Mouse (Mus musculus): Measurements from ENCODE around the gene Fbxl8. TPM values are rescaled to one million over a fixed set of nuclear protein-coding genes. Genes with fewer than 3 reads are reported as not detected.
"Not testable (repeated sequence)": the region's sequence is repeated elsewhere in the genome, so short reads cannot be mapped to it uniquely, and the experiment has no call there.

Gene Fbxl8
- total RNA-seq (2022), result 1 to 10 TPM in 2 of 4 experiments, under 1 TPM in 2; 0.36 to 1.3 (median 0.94) TPM

DNA sequence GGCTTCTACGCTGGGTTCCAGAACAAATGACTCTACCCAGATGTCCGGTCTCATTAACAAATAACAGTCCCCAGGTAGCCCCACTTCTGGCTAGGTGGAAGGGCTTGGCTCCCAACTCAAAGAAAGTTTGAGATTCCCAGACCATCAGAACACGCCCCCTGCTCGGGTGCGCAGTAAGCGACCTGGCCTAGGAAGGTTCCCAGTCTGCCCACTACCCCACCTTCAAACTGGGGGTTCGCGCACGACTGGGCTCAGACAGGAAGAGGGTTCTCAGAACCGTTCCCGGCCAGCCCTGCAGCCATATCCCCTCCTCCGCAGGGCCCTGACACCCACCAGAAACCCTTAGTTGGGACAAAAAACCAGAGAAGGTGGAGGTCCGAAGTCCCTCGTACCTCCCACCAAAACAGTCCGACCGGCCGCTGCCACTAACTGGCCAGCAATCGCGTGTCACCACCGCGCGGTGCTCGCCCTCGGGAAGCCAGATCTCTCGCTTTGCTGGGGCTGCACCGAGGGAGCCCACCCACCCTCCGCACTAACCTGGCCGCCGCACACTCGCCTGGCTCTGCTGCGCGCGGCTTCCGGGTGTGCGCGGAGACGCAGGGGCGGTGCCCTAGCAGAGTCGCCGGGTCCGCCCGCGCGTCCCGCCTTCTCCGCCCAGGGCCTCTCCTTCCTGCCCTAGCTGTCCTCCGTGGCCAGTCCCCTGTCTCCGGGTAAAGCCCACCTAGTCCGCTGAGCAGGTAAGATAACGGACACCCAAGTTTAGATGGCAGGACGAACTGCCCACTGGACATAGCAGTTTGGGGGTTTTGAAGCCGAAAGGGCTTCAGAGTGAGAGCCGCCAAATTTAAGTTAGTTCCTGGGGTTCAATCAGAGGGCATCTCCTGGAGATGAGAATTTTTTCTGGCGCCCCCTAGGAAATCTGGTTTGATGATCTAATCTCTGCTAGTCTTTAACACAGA, at the start of gene Fbxl8, which contains the start of gene Tradd:
TSS of gene Fbxl8 (plus strand) at position 625 of the 959 bp plus-strand sequence.
TSS of gene Tradd (minus strand) at position 586 of the 959 bp plus-strand sequence.
- DNase-seq (ENCODE audit: low spot score in 2 of 2), result peak; percentile 52 to 57

DNA sequence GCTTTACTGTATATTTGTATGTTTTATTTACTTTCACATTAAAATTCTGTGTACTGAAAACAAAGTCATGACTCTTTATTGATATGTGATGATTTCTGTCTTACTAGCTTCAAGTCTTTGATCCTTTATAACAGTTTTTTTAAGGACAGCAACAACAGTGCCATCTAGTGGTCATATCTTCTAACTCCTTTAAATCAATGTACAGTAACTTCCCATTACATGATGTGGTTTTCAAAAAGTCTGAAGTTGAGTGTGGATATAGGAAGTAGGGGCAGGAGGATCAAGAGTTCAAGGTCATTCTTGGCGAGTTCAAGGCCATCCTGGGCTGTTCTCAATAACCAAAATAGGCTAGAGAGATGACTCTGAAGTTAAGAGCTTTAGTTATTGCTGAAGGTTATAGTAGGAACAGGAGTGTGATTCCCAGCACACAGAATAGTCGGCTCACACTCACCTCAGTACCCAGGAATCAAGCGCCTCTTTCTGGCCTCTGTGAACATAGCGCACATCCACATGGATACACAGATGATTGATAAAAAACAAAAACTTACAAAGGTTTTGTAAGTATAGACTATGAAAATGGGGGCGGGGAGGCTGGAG, 46.4 kb upstream of the Fbxl8 start:
- no peak for DNase-seq (ENCODE audit: low spot score in 2 of 2)

- DNase-seq (ENCODE audit: low spot score in 2 of 2), result peak in 1 of 2 experiments; percentile 5
These were observed 40.6 kb upstream of the Fbxl8 start for GRCm38 (mm10) chr8:105223850-105224249.

DNA sequence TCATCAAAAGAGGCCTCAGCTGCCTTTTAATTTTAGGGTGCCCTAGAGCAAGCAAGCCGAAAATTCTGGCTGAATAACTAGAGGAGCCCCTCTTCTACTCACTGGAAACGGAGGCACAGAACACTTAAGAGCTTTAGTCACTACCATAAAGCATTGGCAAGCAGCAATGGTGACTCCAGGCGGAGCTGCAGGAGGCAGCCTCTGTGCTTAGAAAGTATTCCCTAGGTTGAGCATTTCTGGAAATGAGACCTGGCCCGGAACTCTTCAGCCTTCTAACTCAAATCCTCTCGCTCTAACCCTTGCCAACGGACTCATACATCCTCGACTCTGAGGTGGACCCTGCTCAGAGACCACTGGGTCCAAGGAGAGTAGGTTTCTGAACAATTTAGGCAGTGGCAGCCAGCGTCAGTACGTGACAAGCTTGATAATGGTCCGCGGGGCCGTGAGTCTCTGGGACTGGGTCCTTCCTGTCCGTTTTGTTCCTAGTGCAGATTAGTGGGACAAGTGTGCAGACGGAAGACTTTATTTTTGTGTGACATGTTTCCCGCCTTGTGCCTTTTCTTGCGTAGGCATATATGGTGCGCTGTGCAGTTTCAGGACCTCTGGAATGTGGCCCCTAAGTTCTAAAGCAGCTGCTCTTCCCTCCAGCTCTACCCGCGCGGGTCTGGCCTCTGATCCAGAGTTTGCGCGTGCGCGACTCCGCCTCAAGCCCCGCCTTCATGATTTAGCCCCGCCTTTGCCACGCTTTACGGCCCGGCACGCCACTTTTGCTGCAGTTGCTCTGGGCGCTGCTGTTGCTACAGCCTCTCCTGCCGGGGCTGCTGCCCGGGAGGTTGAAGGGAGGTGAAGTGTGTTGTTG, 39.8 kb upstream of the Fbxl8 start, which contains the start of gene D230025D16Rik:
TSS of gene D230025D16Rik (plus strand) at position 733 of the 859 bp plus-strand sequence.
- DNase-seq (ENCODE audit: low spot score in 2 of 2), result peak; percentile 87 to 90

GRCm38 (mm10) chr8:105225272-105225593, 39.2 kb upstream of the Fbxl8 start:
- DNase-seq (ENCODE audit: low spot score in 2 of 2), result no peak

GRCm38 (mm10) chr8:105225917-105226316, 38.5 kb upstream of the Fbxl8 start:
- no peak for DNase-seq (ENCODE audit: low spot score in 2 of 2)

GRCm38 (mm10) chr8:105231503-105232320, 32.7 kb upstream of the Fbxl8 start:
- DNase-seq (ENCODE audit: low spot score in 2 of 2), result no peak

- DNase-seq (ENCODE audit: low spot score in 2 of 2), result not testable (repeated sequence)
These were observed 32.1 kb upstream of the Fbxl8 start for GRCm38 (mm10) chr8:105232321-105232693.

DNA sequence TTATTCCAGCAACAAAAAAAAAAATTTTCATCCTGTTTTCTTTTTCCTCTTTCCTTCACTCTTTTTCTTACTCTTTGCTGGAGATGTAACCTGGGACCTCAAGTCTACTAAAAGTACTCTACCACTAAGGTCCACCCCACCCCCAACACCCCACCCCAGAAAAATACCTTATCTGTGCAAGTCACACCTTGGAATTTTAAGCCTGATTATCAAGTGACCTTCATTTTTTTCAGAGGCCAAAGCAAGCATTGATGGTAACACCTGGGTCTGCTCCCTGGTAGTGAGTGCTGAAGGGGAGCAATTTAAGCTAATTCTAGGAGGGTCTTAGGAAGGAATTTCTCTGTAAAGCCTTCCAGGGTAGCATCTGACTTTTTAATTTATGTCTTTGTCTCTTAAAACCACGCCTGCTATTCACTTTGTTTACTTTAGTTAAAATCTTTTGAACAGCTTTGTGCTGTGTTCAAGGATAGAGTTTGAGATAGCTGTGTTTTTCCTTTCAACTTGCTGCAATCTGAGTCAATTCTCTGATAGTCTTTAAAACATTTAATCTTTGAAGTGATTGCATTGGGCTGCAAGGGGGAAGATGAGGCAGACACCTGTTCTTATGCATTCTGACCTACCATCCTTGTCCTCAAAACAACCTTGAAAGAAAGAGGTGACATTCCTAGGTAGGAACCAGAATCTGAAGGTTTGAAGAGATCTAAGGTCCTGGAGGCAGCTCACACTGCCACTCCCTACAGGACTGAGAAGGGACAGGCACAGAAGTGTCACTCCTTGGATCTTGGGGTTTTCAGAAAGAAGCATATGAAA, 31.1 kb upstream of the Fbxl8 start:
- no peak for DNase-seq (ENCODE audit: low spot score in 2 of 2)

DNA sequence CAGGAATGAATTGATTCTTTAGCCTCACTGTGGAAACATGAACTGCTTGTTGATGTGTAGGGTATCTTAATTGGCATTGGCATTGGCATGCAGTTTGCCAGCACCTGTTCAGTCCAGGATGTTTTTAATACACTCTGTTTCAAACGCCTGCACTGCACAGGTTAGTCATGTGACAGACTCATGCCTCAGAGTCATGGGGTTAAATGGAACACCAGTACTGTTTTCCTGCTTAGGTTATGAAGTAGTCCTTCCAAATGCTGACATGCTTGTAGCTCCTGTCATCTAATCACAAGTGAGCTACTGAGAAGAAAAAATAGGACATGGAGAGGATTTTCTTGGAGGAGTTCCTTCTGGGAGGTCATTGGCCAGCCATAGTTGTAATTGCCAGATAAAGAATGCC, 29.2 kb upstream of the Fbxl8 start:
- no peak for DNase-seq (ENCODE audit: low spot score in 2 of 2)

GRCm38 (mm10) chr8:105237442-105238142, 26.9 kb upstream of the Fbxl8 start:
- DNase-seq (ENCODE audit: low spot score in 2 of 2), result no peak

DNA sequence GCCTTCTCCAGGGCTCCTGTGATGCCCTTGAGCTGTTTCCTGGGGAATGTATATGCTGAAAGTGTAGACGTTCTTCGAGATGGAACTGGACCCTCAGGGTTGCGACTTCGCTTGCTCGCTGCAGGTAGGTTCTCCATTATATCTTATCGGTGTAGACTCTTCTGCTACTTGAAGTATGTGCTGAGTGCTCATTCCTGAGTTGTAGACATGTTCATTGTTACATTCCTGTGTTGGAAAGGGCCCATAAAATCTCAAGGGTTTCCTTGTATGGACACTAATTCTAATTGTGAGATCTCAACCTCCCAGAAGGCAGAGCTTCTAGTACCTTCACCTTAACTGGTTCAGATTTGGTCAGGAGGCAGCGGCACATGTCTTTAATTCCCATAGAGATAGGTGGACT, 23.4 kb upstream of the Fbxl8 start:
- no peak for DNase-seq (ENCODE audit: low spot score in 2 of 2)

DNA sequence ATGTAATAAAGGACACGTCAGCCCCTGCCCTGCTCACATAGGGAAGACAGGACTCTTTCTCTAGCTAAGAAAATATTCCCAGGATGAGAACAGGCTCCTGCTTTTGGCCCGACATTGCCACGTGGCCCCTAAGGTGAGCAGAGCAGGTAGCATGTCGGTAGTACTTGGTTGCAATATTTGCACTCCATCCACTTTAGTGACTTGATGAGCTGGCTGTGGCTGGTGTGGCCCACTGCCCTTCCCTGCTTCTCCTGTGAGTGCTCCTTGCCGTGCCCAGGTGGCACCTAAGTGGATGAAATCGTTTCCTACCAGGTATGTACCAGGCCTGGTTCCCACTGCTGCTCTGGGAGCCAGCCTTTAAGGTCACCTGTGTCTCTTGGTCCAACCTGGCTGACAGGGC, 12.5 kb upstream of the Fbxl8 start:
- DNase-seq (ENCODE audit: low spot score in 2 of 2), result no peak

- DNase-seq (ENCODE audit: low spot score in 2 of 2), result no peak
These were observed 11.5 kb upstream of the Fbxl8 start for GRCm38 (mm10) chr8:105252680-105253537.

- DNase-seq (ENCODE audit: low spot score in 2 of 2), result no peak
These were observed 10.7 kb upstream of the Fbxl8 start for GRCm38 (mm10) chr8:105253766-105254151.

DNA sequence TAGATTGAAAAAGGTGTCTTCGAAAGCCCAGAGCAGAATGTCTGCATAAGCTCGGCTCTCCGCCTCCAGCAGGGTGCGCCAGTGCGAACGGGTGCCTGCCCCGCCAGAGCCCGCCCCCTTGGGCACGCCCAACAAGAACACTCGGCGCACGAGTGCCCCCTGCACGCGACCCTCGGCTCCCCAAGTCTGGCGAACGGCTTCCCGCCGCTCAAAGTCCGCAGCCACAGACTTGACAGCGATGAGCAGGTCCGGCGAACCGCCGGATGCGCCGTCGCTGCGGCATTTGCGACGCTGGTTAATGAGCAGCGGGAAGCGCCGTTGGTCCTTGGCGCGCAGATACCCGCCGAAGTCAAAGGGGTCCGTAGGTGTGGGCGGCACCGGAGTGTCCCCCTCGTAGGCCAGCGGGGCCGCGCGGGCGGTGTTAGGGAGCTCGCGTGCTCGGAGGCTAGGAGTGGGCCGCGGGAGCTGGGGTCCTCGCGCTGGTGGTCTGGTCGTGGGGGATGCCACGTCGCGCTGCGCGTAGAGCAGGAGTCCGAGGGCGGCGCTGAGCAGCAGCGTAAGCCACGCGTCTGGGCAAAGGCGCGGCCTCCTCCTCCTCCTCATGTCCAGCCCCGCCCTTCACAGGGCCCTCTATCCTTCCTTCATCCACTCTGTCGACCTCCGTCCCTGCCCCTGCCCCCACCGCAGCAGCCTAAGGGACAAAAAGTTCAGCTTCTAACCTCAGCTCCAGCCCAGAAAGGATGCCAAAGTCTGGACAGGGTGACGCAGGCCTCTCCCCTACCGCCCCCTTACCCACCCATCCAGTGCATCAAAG, 10.1 kb upstream of the Fbxl8 start:
- peak; percentile 82 to 83 for DNase-seq (ENCODE audit: low spot score in 2 of 2)

DNA sequence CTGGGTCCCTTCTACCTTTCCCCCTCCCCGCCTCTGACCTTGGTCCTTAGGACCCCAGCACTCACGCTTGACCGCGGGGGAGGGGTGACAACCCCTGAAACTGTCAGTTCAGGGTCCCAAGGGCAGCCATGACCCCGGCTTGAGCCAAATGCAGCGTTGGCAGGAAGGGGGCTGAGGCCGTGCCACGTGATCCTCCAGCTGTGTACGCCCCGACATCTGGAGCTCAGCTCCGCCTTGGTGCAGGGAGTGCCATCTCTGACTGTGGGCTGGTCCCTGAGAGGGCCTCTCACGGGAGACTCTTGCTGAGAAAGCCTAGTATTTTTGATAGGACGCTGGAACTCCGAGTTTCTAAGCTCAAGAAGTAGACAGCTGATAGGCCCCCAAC, 9.5 kb upstream of the Fbxl8 start, which contains the start of gene B3gnt9:
TSS of gene B3gnt9 (minus strand) at position 188 of the 385 bp plus-strand sequence.
- peak; percentile 74 to 78 for DNase-seq (ENCODE audit: low spot score in 2 of 2)
